Mouse (Mus musculus) spleen, postnatal 4 days (tissue): ENCODE data around the gene Hsp90ab1.

Experiments
- DNase-seq, 2 experiments: peaks; one replicate each; pipeline ENCODE4 v3.0.0; 2022; ENCODE audit warnings: low spot score in 2 of 2

Gene Hsp90ab1

DNA sequence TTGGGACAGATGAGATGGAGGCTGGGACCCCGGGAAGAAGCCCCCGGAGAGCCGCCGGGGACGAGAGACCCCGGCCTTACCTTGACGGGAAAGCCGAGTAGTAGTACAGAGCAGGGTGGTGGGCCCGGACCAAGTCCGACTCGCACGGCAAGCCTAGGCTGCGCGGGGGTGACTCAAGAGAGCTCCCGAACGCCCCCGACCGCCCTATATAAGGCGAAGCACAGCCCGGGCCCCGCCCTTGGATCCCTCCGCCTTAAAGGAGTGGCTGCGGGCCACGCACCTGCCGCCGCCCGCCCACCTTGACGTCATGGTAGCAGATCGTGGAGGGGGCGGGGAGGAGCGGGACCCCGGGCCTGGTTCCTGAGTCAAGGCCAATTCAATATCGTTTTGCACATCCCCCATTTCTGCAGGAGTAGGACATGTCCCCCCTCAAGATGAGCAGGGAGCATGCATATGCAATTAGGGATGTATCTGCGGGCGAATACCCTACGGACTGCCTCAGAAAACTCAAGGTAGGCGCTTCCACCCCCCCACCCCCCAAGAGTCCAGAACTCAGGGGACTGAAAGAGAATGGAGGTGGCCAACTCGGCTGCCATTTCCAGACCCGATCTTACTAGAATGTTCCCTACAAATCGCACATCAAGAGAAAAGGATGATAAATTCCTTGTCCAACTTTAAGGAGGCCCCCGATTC lies at the start of gene Hsp90ab1:
TSS of gene Hsp90ab1 (minus strand) at position 185 of the 693 bp plus-strand sequence.
- DNase-seq = peak; percentile 97 to 98

DNA sequence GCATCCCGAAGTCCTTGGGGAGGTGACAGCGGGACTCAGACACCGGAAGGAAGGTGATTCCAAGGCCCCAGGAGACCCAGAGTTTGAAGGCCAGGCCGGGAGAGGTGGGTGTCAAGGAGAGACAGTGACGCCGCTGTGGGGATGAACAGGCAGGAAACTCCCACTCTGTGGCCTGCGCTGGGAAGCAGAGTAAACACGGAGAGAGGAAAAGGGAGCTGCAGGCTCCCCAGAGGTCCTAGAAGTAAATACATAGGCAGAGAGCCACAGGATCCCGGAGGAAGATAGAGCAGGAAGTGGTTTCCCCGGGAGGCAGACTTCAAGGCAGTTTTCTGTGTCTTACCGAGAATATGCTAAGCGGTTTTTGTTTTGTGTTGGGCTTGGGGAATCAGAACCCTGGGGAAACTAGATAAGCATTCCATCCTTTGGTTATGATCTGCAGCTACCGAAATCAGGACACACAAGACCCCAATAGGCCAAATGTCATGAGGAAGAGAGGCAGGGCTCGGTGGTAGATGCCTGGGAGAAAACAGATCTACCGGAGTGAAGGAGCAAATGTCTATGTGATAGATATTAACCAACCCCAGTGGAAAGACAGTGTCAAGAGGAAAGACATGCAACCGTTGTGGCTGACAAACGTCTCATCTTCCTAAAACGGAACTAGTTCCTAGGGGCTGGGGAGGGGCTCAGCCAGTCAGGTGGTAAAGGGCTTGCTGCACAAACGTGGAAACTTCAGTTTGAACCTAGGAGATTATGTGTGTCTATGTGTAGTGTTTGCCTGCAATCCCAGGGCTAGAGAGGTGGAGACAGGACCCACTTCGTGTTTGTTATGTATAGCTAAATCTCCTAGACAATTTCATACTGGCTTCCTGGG lies 46.5 kb upstream of the Hsp90ab1 start:
- peak in 1 of 2 experiments; percentile 67 for DNase-seq

DNA sequence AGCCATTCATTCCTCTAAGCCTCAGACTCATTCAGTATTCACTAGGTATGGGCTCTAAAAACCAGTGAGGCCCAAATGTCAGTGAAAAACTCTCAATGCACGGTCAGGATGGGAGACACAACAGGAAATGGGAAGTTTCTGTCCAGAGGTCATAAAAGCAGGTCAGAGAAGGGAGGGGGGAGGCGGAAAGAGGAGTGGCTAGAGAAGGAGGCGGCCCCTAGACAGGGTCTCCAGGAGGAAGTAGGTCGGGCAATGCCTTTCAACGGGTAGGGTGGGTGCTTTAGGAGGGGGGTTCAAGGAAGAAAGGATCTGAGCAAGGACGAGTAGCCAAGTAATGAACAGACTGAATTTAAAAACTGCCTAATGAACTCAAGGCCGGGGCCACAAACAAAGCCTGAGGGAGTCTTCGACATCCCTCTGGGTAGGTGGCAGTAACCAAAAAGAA lies 45.9 kb upstream of the Hsp90ab1 start:
- no peak for DNase-seq

DNA sequence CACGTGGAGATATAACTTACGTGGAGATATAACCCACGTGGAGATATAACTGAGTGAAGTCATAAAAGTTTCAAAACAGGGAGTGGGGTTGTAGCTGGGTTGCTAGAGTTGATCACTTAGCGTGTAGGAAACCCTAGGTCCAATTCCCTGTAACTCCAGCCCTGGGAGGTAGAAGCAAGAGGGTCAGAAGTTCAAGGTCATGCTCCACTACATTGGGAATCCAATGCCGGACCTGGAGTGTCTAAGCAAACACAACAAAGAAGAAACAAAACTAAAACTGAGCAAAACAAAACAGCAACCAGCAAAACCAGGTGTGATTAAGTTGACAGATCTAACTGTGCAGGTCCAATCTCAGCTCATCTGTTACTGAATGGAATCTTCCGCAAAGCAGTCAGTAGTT lies 44.6 kb upstream of the Hsp90ab1 start:
- no peak for DNase-seq

DNA sequence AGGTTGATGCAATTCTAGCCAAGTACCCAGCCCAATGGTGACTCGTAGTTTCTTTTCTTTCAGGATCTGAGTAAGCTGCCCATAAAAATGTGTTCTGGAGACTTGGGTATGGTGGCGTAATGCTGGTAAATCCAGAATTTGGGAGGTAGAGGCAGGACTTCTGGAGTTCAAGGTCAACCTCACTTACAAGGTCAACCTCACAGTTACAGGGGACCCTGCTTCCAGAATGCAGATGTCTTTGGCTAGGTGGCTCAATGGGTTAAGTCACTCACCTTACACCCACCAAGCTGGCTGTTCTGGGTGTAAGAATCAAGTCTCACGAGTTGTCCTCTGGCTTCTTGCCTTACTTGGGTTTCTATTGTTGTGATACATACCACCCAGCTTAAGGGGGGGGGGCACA lies 43.6 kb upstream of the Hsp90ab1 start:
- no peak for DNase-seq

DNA sequence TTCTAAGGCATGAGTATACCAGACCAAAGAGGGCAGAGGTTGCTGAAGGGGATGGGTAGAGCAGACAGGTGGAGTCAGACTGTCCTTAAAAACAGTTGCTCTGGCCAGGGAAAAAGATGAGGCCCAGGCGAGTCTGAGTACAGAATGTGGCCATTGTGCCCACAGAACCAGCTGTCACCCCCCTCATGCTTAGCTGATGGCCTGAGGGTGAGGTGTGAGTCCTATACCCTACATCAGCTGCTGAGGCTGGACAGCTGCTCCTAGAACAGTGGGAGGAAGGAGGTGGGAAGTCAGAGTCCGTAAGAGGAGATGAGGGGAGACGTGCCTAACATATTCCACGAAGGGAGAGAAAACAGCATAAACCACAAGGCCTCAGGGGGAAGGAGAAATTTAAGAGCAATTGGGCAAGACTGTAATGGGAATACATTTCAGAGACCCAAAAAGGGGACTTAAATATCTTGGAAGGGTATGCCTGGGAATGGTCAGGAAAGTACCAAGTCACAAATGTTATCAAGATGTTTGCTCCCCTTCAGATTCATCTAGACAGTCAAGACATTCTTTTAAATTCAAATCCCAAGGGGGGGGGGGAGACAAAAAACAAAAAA lies 43.1 kb upstream of the Hsp90ab1 start:
- DNase-seq = no peak

DNA sequence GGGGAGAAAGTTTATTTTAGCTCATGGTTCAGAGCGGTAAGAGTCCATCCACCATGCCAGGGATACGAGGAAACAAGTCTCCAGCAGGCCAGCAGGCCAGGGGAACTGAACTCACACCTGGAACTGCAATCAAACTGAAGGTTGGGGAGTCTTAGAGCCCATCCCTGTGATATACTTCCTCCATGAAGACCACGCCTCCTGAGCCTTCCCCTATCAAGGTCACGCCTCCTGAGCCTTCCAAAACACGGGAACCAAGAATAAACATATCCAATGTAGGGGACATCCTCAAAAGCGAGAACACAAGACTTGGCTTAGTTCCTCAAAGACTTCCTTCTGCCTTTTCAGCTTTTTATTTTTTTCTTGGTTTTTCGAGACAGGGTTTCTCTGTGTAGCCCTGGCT lies 39.9 kb upstream of the Hsp90ab1 start:
- no peak for DNase-seq

DNA sequence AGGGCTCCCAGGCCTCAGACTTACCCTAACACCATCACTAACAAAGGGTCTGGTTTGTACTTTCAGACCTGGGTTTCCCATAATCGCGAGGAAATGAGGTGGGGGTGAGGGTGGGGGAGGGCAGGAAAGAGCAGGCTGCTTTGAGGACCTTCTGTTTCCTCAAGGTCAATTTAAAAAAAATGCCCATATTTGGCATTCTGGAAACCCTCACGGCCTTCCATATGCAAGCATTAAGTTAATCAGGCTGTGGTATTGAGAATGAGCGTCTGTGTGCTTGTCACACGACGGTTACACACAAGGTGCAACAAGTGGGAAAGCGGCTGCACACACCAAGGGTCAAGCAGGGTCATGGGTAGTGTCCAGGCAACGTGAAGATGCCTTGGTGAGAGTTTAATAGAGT lies 38.9 kb upstream of the Hsp90ab1 start:
- no peak for DNase-seq

DNA sequence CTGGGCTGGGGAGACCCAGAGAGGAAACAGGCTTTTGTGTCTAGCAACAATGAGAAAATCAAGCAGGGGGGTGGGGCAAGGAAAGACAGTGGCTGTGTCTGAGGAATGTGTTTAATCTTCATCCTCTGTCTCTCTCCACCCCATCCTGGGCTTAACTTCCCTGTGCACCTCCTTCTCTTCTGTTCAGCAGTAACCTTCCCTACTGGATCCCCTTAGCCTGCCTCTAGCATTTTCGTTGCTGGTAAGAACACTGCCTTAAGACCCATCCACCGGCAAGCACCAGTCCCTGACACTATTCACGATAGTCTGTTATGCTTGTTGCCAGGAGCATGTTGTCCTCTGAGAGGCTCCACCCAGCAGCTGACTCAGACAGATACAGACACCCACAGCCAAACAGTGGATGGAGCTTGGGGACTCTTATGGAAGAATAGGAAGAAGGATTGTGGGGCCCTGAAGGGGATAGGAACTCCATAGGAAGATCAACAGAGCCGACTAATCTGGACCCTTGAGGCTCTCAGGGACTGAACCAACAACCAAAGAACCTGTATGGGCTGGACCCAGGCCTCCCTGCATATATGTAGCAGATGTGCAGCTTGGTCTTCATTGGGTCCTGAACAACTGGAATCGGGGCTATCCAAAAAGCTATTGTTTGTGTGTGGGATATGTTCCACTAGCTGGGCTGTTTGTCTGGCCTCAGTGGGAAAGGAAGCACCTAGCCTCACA lies 37.2 kb upstream of the Hsp90ab1 start:
- peak in 1 of 2 experiments; percentile 12 for DNase-seq

DNA sequence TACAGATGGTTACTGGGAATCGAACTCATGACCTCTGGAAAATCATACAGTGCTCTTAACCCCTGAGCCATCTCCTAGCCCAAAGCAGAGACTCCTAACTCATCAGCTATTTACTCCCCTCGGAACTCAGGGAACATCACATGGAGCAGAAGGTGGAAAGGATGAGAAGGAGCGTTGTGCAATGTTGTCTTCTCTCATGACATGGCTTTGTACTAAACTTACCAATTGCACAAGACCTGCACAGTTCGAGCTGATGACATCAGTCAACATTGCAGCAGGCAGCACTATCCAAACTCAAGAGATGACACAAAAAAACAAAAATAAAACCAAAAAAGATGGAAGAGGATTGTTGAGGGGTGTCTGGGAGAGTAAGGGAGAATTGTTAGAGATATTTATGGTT lies 35.3 kb upstream of the Hsp90ab1 start:
- no peak for DNase-seq

DNA sequence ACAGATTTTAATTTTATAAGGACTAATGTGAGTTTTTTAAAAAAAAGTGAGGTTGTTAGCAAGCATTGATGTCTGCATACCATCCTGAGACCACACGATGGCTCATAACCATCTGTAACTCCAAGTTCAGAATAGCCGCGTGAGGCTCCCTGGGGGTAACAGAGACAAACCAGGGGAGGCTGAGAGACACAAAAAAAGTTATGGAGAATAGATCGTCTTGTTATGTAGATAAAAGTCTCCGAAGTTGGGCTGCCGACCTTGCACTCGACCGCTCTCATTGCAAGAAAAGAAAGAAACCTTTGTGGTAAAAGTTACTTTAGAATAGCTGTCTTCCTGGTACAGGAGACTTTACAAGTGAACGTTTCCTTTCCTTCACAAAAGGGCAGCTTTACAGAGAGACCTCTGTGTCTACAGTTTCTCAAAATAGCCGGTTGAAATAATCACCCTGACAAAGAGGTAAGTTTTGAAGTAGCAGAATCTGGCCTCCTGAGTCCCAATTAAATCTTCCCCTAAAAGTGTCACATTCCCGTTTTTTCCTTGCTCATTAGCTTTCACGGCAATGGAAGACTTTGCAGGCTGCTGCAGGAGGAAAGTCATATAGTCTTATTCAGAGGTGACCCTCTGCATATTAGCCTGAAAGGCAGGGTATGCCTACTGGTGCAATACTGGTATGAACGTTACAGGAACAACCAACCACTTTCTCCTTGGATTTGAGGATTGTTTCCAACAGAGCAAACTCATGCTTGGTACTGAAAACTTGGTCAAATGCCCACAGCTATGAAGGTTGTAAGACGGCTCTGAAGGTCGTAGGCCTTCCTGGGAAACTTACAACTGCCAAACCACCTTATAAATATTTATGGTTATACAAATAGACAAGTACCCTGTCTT lies 34.2 kb upstream of the Hsp90ab1 start:
- no peak for DNase-seq

DNA sequence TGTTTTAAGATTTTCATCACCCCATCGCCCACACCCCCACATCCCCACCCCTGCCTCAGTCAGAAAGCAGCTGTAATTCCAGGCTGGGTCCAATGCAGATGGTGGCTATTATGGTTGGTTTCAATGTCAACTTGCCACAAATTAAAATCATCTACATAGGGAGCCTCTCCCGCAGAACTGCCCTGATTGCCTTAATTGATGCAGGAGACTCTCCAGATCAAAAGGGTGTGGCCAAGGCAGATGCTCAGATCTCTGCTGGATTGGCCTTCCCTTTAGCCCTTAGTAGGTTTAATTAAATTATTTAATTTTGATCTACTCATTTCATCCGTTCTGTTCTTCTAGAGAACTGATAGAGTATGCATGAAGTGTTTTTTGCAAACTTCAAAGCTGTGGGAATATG lies 29.9 kb upstream of the Hsp90ab1 start:
- no peak for DNase-seq

DNA sequence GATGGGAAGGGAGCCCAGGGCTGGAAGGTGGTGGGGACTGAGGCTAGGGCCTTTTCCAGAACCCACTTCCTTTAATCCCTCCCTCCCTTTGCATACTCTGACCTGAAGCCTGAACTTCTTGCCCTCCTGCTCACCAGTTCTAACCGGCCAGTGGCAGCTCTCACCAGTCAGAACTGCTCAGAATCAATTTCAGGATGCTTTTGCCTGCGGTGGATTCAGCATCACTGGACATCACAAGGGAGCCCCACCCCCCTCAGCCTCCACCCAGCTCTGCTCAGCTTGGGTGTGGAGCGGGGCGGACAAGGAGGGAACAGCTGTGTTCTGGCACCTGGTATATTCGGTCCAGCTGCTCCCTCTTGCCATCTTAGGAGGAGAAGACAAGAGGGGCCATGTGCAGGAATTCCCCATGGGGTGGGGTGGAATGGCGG lies 28.8 kb upstream of the Hsp90ab1 start, which contains the start of gene Mymx:
TSS of gene Mymx (minus strand) at position 226 of the 428 bp plus-strand sequence.
- no peak for DNase-seq

DNA sequence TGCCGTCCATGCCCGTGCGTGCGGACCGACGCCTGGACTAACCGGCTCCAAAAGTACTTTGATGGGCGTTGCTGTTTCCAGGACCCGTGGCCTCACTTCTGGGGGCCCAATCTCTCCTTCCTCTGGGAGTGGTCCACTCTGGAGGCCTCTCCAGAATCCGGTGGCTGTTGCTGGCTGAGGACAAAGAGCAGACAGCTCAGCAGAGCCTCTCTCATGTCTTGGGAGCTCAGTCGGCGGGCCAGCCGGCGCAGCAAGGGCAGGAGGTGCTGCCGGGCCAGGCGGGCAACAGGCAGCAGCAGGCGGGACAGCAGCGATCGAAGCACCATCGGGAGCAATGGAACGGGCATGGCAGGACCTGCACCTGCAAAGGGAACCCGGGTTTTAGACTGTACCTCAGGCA lies 28.3 kb upstream of the Hsp90ab1 start:
- peak; percentile 13 to 61 for DNase-seq

DNA sequence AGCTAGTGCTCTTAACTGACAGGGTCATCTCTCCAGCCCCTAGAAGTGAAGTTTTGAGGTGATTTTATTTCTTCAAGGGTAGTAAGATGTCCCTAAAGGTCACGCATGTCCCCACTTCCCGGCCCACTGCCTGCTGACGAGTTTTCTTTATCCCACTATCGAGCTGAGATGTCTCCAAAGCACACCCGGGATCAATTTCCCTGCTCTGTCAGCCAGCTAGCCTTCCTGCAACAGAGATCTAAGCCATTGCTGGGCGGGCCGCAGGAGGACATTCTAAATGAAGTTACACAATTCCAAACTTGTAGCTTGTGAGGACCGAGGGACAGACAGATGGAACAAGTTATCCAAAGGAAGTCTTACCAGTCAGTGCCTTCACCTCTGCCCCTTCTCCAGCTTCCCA lies 27.2 kb upstream of the Hsp90ab1 start:
- no peak for DNase-seq

DNA sequence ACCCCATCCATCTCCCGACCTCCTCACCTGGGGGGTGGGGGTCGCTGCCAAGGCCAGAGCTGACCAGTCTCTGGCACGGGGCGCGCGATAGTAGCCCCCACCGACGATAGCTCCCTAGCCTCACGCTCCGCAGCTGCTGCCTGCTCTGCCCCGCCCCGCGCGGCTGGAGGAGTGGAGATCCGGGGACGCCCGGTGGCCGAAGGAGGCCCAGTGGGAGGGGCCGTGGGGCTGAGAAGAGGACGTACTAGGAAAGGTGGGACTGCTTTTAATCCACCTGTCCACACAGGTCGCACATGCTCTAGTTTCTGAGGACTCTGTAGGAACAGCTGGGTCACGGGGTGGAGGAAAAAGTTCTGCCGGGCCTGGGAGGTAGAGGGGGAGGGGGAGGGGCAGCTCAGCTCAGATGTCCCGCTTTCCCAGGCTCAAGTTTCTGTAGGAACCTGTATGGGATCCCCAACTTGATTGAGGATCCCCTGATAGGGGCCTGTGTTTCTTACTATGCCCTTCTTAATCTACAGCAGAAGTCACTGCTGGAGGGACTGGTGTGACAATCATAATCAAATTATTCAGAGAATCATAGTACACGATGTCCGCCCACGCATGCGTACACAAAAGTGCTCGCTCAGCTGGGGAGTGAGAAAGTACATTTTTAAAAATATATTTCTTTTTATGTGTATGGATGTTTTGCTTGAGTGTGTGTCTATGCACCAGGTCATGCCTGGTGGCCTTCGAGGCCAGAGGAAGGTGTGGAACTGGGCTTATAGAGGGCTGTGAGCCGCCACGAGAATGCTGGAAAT lies 26.6 kb upstream of the Hsp90ab1 start, which contains the start of gene Slc29a1:
TSS of gene Slc29a1 (minus strand) at position 161 of the 797 bp plus-strand sequence.
- DNase-seq = peak in 1 of 2 experiments; percentile 76

DNA sequence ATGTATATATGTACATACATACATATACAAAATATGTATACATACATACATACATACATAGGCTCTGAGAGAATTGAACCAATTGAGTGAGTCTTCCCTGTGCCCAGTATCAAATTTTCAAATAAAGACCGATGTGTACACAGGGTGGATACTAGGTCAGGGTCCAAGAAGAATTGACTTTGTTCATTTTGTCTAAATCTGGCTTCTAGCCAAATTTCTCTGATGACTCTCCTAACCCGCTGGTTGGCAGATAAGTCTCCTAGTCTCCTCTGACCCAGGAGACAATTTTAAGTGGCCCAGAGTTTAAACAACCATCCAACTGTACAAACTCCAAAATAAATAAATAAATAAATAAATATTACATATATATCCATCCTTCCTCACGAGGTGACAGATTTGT lies 25.8 kb upstream of the Hsp90ab1 start:
- DNase-seq = no peak

DNA sequence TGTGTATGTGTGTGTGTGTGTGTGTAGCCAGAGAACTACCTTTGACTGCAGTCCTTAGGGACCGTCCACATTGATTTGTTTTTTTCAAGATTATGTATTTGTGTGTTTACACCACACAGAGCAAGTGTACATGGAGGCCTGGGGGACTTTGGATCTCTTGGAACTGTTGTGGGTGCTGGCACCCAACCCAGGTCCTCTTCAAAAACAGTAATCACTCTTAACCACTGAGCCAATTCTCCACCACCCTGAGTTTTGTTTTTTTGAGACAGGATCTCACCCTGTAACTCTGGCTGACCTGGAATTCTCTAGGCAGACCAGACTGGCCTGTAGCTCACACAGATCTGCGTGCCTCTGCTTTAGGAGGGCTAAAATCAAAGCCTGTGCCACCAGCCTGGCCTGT lies 25.3 kb upstream of the Hsp90ab1 start:
- DNase-seq = no peak

DNA sequence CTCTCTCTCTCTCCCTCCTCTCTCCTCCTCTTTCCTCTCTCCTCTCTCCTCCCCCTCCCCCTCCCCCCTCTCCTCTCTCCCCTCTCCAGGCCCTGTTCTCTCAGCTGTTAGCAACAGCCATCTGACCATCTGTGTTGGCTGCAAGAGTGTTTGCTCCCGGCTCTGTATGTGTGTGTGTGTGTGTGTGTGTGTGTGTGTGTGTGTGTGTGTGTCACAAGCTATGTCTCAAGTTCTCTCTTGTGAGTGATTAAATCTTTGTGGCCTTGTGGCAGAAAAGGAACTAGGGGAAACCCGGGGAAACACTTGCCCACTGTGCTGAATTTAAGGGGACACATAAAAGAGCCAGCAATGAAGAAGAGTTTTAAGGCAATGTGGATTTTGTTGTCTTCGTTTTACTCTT lies 24.7 kb upstream of the Hsp90ab1 start:
- no peak for DNase-seq
